Mouse (Mus musculus) kidney, postnatal 10 days (tissue): ENCODE results near the gene Tmem109.

Experiments used
- DNase-seq: peaks from one replicate; pipeline ENCODE4 v3.0.0; 2021; ENCODE audit warnings: mixed read lengths

Gene Tmem109

DNA sequence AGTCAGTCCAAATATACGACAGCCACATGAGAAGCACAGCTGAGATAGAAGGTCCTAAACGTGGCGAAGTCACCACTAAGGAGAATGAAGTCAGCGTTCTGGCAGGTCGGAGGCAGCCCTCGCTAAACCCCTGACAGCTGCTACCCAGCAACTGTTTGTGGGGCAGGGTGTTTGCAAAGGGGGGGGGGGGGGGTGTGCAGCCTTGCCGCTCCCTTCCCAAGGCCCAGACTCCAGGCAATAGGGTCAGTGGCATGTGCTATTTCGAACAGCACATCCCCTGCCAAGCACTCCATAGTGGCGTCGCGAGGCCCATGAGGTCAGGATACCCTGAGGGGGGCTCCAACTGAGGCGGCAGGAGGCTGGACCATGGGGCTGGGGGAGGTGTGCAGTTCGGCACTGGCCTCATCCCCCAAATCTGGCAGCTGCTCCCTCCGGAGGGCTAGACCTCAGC, 801 bp downstream of the Tmem109 start:
- DNase-seq: no peak

DNA sequence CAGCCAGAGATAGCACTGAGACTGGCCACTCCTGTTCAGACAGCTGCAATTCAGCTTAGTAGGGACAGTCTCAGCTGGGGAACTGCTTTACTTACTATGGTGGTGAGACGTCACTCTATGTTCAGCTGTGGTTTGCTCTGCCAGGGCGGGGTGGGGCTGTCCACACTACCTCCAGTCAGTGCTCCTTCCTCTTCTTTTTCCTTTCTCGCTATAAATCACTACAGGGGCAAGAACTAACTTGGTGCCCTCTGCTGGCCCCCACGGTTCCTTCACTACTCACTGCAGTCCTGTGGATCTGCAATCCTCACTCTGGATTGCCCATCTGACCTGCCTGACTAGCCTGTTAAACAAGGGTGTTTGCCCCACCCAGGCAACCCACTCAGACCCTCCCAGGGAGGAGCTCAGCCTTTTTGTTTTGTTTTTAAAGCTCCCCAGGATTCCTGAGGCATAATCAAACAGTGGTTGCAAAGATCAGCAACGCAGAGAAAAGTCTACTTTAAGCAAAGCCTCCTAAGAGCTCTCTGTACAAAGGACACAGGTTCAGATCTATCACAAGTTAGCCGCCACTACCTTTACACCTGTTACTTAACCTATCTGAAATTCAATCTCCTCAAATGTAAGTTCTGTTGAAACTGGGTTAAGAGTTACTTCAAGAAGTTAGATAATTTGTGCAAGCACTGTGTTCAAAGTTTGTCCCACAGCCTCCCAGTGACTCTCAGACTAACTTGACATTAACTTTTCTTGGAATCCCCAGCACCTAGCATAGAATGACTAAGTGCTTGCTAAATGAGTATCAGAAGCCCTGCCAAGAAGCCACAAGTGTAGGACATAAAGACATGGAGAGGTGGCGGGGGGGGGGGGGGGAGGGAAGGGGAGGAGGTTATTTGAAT, 1.5 kb downstream of the Tmem109 start:
- peak; percentile 65 for DNase-seq

DNA sequence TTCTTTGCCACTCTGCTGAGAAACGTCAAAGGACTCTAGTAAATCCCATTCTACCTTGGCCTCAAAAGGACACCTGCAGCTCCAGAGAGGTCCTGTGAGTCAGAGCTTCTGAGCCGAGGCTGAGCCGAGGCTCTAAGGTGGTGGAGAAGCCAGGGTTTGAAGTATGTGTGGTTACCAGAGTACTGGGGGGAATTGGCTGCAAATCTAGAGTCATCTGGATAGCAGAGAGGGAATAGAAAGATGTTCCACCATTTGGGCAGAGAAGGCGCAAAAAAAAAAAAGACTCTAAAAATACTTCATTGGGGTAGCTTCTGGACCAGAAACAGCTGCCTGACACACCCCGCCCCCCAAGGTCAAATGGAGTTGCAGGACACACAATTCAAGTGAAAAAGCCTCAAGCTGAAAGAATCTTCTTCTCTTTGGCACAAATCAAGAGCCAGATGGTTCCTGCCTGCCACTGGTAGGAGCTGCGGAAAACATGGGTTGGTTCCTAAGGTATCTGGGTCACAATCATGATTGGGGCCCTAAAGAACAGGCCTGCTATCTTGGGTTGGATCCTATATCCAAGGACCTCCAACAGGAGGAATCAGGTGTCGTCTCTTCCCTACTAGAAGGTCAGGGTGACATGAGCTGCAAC, 3.5 kb downstream of the Tmem109 start:
- DNase-seq: peak; percentile 52

DNA sequence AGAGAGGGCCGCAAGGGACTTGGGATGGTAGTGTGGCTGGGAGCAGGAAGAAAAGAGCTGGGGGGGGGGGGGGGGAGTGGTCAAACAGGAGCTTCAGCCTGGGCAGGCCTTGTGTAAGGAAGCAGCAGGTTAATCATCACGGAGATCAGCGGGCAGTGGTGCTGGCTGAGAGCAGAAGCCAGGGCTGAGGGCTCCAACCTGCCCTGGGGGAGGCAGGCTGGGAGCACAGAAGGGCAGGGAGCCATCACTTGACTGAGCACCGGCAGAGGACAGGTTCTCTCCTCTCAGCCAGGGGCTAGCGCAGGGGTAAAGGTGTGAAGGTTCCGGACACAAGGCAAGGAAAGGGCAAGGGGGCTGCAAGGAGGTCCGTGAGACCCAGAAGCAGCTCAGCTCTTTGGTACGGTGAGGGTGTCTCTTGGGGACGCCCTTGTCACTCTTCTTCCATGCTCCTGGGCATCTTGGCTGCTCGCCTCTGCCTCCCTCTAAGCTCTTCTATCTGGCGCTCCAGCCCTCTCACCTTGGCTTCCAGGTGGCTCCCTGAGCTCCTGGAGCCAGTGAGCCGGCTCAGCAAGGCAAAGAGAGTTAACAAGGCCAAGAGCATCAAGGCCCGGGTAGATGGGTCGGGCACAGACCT, 10.4 kb downstream of the Tmem109 start:
- DNase-seq: no peak

DNA sequence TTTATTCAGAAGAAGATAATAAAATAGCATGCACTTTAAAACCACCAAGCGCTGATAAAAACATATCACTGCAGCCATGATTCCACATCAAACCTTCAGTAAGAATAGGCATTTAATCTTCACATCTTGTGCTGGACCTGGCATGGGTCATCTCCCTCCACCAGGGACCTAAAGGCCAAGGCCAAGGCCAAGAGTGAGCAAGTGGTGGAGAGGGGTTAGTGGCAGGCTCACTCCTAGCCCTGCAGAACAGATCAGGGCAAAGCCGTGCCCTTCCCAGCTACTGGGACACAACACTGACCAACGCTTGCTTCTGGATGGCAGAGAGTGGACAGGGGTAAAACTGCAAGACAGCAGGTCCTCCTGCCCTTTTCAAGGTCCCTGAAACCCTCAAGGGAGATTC, 11.1 kb downstream of the Tmem109 start:
- no peak for DNase-seq

DNA sequence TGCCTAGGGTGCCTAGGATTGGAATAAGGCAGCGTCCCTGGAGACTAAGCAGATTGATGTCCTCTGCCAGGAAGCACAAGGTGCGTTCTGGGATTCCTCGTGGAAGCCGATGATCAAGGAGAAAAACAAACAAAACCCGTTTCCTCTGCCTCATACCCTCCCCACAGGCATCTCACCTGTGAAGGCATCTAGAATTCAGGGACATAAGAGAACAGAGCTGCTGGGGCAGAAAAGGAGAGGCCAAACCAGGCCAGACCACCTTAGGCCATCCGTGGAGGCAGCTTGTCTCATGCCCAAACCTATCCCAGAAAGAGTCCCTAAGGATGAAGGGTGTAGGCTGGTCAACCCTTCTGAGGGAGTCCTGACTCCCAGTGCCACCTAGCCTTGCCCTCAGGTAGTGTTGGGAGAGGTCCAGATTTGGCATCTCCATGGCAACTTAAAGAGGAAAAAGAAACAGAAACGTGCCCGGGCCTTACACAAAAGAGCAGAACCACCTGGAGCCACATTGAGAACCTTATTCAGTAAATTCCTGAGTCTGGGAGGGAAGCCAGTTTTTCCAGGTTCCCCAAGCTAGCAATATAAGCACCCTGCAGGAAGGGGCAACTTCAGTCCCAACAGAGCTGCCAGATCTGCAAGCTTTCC, 11.8 kb downstream of the Tmem109 start, which contains the start of gene Tmem132a:
TSS of gene Tmem132a (minus strand) at position 55 of the 642 bp plus-strand sequence.
- peak; percentile 34 for DNase-seq

DNA sequence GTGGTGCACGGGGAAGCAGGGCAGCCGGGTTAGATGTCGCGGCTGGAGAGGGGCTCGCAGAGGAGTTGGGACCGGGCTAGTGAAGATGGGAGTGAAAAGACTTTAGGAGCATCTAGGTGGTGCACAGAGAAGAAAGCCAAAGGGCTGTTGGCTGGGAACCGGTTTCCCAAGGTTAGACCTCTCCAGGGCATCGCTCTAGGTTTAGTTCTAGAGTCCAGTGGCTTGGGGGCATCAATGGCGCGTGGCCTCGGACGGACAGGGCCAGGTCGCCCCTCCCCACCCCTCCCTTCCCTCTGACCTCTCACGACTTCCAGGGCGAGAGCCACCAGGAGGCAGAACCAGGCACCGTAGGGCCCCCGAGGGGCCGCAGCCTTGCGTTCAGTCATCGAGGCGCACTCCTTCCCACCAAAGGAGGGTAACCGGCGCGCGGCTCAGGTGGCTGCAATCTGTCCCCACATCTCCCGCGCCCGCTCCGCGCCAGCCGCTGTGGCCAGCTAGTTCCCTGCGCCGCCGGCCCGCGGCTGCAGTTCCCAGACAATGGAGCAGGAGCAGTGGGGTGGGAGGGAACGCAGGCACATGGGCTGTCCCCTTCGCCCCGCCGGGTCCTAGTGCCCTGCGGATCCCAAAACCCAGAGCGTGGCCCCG, 12.4 kb downstream of the Tmem109 start:
- DNase-seq: peak; percentile 89

DNA sequence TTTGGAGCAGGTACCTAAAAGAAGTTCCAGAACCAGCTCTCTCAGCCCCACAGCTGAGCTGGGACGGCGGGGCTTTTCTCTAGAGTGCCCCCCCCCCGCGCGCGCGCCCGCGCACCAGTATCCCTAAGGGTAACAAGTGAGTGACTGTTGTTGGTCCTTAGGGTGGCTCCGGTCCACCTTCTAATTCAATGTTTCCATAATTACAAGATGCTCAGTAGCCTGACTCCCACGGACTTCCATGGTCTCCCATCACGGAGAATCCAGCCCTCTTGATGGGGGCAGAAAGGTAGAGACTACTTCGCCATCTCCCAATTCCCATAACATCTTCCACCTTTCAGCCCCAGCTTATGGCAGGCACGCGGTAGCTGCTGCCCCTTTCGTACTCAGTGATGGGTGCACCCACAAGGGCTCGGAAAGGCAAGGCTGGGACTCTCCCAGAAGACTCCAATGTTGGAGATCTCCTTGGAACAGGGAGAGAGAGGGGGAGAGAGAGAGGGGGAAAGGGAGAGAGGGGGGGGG, 13.1 kb downstream of the Tmem109 start:
- peak; percentile 22 for DNase-seq

DNA sequence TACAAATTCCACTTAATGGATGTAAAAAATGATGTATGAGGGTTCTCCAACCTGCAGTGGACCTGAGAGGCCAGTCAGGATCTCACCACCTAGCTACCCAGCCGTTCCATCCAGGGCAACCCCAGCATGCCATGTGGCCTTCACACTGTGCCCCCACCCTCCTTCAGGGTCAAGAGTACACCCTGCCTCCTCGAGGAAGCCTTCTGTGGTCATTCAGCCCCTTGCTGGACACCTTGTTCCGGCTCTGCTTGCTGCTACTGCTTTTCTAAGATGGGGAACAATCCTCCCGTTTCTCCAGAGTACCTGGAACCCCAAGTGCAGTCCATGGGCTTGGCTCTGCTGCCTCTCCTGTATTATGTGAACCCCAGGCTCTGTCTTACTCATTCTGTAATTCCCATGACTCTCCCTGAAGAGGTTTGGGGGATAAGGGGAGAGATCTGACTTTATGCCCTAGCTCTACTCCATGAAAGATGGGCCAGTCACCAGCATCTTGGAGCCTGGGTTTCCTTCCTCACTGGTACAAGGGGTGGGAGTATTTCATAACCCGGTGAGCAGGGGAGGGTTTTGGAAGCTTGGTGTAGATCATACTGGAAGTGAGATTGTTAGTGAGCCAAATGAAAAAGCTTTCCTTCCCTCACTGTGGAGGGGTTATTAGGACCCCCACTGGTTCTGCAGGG, 13.7 kb downstream of the Tmem109 start:
- no peak for DNase-seq

DNA sequence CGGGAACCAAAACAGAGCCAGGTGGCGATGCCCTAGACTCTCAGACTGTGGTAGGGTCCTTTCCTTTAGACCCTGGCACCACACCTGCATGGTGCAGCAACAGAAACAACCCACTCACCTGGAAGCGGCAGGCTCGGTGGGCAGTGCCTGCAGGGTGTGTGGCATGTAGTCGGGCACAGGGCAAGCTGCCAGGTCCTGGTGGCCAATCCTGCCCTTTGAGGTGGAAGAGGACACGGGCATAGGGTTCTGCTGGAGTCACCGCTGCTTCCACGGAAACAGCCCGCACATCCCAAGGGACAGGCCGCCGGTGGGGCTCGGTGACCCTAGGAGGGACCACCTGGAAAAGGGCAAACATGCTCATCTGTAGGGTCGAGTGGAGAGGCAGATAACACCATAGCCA, 15.4 kb downstream of the Tmem109 start:
- DNase-seq: no peak

DNA sequence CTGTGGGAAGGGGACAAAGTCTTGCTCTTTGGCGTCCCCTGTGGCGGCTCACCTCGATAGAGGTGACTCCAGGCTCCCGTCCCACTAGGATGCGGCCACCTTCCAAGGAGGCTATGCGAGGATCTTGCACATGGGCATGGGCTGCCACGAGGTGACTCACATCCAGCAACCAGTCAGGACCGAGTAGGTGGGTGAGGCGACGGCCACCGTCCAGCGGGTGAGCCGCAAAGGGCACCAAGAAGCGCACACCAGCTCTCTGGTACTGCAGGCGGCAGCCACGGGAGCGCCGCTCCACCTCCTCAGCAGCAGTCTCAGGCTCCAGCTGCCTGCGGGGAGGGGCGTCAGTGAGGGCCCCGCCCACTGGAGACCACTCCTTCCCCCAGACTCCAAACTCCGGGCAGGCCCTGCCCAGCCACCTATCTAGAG, 21.7 kb downstream of the Tmem109 start:
- DNase-seq: no peak

DNA sequence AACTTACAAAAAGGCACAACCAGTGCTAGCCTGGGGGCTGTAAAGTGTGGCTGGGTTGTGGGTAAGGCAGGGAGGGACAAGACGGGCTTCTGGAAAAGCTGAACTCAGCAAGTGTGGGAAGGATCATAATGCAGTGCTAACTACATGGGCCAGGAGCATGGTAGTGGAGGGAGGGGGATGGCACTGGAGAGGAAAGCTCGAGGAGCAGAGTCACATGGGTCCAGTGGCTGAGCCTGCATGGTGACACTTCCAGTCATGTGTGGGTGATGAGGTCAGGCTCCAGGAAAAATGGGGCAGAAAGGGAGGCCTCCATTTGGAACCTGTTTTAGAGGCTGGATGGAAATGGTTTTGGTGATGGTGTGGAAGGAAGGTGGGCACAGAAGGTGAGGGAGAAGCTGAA, 25.3 kb downstream of the Tmem109 start:
- DNase-seq: no peak

DNA sequence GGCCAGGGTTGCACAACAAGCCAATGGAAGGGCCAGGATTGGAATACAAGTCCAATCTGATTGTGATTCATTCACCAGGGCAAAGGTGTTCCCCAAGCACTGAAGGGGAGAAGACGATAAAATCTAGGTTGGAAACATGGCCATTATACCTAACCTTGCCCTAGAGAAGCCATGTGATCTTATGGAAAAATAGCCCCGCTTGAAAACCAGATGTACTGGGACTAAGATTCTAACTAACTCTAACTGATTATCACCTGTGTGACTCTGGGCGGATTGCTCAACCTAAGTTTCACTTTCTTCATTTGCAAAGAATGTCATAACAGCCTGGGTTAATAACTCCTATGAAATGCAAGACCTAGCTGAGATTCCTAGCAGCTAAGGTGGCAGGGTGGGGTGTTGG, 26.4 kb downstream of the Tmem109 start:
- no peak for DNase-seq

DNA sequence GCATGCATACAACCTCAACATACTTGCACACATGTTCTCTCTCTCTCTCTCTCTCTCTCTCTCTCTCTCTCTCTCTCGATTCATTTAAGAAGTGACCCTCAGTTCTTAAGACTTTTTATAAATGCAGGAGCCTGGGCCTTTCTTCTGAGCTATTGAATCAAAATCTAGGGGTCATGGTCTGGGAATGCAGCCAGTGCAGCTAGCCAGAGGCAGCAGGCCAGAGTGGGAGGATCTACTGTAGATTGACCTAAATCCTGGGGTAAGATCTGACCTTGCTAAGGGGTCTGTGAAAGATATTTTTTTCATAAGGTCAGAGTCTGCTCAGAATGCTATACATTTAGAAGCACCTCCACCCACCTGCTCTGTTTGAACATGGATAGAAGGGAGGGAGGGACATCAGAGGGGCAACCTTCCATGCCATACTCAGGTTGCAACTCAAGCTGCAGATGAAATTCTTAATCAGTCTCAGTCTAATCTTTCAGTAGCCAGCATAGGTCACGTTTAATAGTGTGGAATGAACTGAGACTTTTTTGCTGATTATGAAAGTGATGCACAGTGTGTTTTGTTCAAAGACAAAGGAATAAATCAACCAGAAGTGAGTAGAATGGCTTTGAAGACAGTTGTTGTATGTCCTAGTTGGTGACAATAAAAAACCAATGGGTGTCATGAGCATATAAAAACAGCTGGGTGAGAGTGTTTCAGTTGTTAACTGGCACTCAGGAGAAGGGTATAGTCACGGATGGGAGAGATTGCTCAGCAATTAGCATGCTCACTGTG, 34.3 kb downstream of the Tmem109 start:
- peak; percentile 82 for DNase-seq

DNA sequence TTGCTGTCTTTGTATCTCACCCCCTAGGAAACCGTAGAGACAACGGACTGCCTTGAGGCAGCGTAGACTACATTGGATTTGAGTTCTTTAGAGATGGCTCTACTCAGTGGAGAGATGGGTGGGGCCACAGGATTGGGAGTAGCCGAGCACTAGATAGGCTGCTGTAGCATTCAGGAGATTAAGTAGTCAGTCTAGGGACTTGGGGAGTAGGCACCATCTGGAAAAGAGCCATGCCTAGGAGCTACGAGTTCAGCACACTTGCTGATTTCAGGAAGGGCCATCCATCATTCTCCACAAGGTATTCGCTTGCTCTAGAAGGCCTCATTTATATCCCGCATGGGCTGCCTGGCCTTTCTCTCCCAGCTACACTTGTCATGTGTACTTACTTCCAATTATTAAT, 35.7 kb downstream of the Tmem109 start:
- DNase-seq: no peak

DNA sequence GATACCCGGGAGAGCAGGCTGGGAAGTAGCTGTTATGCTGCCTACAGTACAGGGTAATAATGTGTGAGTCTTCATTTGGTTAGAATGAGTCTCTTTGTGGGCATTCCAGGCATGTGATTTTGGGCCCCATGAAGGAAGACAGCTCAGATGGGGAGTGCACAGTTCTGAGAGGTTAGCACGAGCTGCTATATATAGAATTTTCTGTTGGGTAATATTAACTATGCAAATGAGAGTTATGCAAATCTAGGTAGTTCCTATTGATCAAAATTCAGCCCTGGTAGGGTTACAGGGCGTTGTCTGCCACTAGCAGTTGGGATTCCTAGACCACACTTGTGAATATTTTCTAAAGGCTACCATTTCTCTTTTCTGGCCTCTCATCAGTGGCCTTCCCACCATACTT, 36.3 kb downstream of the Tmem109 start:
- no peak for DNase-seq

DNA sequence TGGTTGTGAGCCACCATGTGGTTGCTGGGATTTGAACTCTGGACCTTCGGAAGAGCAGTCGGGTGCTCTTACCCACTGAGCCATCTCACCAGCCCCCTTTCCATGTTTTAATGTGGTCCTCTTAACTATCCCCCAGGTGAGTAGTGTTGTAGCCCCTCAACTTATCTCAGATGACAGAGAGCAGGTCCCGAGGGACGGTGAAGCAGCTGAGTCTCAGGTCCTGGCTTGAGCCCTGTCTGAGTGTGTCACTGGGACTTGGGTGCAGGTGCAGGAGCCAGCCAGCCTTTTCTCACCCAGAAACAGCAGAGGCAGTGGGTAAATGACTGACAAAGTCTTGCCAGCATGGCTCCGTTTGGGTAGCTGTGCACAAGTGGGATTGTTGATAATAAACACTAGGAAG, 37.6 kb downstream of the Tmem109 start:
- DNase-seq: no peak

DNA sequence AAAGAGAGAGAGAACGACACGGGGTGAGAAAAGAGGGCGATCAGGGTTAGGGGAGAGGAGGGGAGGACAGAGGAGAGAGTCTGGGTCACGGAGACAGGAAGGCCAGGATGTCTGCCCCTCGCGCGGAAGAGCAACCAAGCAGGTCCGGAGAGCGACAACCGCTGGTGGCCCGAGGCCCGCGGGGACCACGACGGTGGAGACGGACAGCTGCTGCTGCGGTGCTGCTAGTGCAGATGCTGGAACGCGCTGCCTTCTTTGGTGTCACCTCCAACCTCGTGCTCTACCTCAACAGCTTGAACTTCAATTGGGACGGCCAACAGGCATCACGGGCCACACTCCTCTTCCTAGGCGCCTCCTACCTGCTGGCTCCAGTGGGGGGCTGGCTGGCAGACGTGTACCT, 38.9 kb downstream of the Tmem109 start:
- peak; percentile 24 for DNase-seq

DNA sequence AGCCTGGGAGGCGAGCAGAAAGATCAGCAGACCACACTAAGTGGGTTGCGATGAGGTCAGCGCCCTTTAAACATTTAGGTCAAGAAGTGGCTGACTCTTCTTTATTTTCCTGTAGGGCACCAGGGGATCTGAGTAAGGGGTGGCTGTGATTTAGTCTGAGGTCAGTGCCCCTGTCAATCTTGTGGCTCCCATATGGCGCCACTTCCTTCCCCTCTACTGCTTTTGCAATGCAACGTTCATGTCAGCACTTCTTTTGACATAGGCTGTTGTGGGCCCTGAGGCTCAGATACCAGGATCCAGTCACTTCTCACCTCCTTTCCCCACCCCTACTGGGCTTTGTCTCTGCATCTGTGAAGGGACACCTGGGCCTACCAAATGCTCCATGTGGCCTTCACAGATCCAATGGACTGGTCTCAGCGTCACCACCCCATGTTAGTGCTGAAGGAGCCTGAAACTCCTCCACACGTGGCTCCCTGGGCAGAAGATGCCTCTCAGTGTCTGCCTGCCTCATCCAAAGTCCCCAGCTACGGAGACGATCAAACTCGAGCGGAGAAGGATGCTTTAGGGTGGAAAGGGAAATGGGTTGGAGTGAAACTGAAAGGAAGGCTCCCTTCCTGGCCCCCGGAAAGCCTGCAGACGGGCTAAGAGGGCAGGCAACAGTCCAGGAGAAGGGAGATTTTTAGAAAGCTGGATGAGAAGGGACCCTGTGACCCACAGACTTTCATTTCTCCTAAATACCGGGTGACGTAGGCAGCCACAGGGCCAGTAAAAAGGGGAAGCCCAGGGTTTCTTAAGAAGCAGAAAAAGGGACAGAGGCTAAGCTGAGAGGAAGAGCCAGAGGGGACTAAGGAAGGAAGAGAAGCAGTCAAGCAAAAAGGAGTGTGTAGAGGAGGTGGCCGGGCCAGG, 39.8 kb downstream of the Tmem109 start:
- DNase-seq: peak; percentile 53
